Mouse (Mus musculus): ENCODE data around the gene Obsl1.

DNA sequence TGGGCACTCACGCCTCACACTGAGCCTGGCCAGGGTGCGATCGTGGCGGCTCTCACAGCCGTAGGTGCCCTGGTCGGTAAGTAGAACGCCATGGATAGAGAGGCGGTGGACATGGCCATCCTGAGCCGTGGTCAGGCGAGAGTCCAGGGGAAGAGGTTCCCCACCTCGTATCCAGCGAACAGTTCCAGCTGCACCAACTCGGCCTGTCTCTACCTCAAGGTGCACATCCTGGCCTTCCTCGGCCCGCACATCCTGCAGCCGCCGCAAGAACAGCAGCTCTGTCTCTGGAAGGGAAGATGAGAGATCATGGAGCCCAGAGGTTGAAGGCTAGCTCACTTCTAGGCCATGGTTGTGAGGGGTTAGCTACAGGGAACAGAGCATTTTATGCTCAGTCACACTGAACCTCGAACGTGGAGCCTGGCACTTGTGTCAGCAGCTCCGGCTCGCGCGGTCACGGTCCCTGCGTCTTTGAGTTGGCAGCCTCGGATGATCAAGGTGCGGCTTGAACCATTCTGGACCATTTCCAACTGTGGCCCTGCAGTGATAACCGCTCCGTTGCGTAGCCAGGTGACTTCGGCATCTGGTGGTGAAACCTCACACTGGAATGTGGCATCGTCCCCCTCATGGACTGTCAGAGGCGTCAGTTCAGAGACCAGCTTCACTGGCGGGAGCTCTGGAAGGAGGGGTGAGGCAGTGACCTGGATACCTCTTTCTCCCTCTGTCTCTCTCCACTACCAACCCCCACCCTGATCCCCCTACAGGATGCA is 15.3 kb downstream of the Obsl1 start:
- TF ChIP-seq POLR2A (IDR thresholded peaks at IDR 0.05; ENCODE audit: borderline replicate concordance, extremely low read depth, low read depth, low read length) (no peak), CTCF (IDR thresholded peaks at IDR 0.05; ENCODE audit: insufficient read depth, low read length) (no peak)
